Mouse (Mus musculus) limb, embryonic 11.5 days (tissue): ENCODE data around the gene Ugt1a8. TPM values are rescaled to one million over a fixed set of nuclear protein-coding genes. Genes with fewer than 3 reads are reported as not detected.
"Not testable (repeated sequence)": the region's sequence is repeated elsewhere in the genome, so short reads cannot be mapped to it uniquely, and the experiment has no call there.

Source experiments
- ATAC-seq: fragments of 200-750 bp; cut with Nextera tagmentation; 2 replicates; pipeline ENCODE4 v1.8.0; 2017; ENCODE audit warnings: low read depth; ENCODE audit not compliant: insufficient number of reproducible peaks, low FRiP score, low TSS enrichment
- DNase-seq: peaks from one replicate; pipeline ENCODE4 v3.0.0-alpha.2; 2015; ENCODE audit warnings: low spot score
- H3K27ac ChIP-seq: fragments of 300-500 bp; sonication (generic); replicated peaks from 2 replicates; pipeline ENCODE4 v1.5.1; 2014; ENCODE audit warnings: low read depth, mild to moderate bottlenecking, low read length
- H3K27me3 ChIP-seq: fragments of 300-500 bp; sonication (generic); 2 replicates; pipeline ENCODE4 v1.6.1; 2014; ENCODE audit warnings: mild to moderate bottlenecking, low read length, mixed read lengths; ENCODE audit not compliant: control insufficient read depth, insufficient read depth
- H3K36me3 ChIP-seq: fragments of 300-500 bp; sonication (generic); 2 replicates; pipeline ENCODE4 v1.6.1; 2014; ENCODE audit warnings: mild to moderate bottlenecking, low read length, moderate library complexity, mixed read lengths; ENCODE audit not compliant: control insufficient read depth, insufficient read depth
- H3K4me1 ChIP-seq: fragments of 300-500 bp; sonication (generic); 2 replicates; pipeline ENCODE4 v1.6.1; 2014; ENCODE audit warnings: low read length, mixed read lengths; ENCODE audit not compliant: control insufficient read depth, insufficient read depth
- H3K4me2 ChIP-seq: fragments of 300-500 bp; sonication (generic); 2 replicates; pipeline ENCODE4 v1.6.1; 2014; ENCODE audit warnings: low read depth, mild to moderate bottlenecking, moderate library complexity; ENCODE audit not compliant: severe bottlenecking
- H3K4me3 ChIP-seq: fragments of 300-500 bp; sonication (generic); 2 replicates; pipeline ENCODE4 v1.5.1; 2014; ENCODE audit warnings: low read depth, low read length
- H3K9ac ChIP-seq: fragments of 300-500 bp; sonication (generic); 2 replicates; pipeline ENCODE4 v1.6.1; 2014; ENCODE audit warnings: mild to moderate bottlenecking, low read length
- H3K9me3 ChIP-seq: fragments of 300-500 bp; sonication (generic); 2 replicates; pipeline ENCODE4 v1.6.1; 2016; ENCODE audit warnings: low read length; ENCODE audit not compliant: control insufficient read depth
- WGBS: fragments of 180-500 bp; shearing (Covaris S2); extraction: QIAGEN DNeasy Blood & Tissue Kit; methylation state at CpG from one replicate; pipeline ENCODE4 v1.1.7; 2014; 5-methylcytosine and 5-hydroxymethylcytosine counted together
- polyA plus RNA-seq: library from polyadenylated mRNA; unstranded; fragments of >200 nt; fragmentation: Nextera tagmentation; extraction: Ambion mirVana; gene quantifications from 2 replicates; pipeline ENCODE4 v1.2.1, GENCODE M21; 2014

Gene Ugt1a8
- polyA plus RNA-seq, 1 experiment from 2014 or later, result not detected

GRCm38 (mm10) chr1:88103019-88103418 lies 15.4 kb downstream of the Ugt1a8 start, which contains the start of gene Ugt1a6b:
TSS of gene Ugt1a6b (plus strand) at chr1:88103252.
- 71% methylated on average over 3 of the region's 3 CpGs for WGBS
- not testable (repeated sequence) for H3K27me3 ChIP-seq, H3K27ac ChIP-seq, H3K4me2 ChIP-seq, ATAC-seq, H3K36me3 ChIP-seq, H3K9me3 ChIP-seq, H3K9ac ChIP-seq, H3K4me3 ChIP-seq, DNase-seq, H3K4me1 ChIP-seq

DNA sequence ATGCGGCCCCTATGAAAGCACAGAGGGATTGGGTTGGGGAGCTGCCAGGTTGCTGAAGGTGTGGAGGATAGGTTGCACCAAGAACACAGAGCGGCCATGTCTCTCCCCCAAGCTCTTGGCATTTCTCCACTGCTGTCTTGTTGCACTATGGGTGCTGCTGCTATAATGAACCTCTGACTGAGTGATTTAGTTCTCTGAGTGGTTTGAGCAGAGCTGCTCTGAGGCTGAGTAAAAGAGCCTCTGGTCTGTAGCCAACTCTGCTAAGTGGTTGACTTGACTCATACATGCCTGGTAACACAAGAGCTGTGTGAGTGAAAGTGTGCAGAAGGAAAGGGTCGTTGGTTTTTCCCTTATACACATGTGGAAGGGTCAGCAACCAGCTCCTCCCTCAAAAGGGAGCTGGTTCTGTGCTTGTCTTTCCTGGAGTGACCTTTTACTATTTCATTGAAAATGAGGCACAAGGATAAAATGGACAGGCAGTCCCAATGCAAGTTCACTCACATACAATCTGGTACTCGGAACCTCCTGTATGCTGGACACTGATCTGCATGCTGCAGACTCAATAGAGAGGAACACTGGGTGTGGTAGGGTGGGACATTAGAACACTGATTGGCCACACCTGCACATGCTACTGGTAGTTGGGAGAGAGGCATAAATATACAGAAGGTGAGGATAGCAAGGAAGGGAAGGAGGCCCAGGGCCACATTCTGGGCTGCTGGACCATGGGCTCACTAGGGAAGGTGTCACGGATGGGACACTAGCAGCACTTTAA lies 16.3 kb downstream of the Ugt1a8 start:
- not testable (repeated sequence) for ATAC-seq, H3K4me1 ChIP-seq, H3K36me3 ChIP-seq, H3K27me3 ChIP-seq, DNase-seq, H3K9me3 ChIP-seq, H3K4me2 ChIP-seq, H3K9ac ChIP-seq, H3K4me3 ChIP-seq, H3K27ac ChIP-seq
- 77% methylated on average over 4 of the region's 5 CpGs for WGBS

- Histone ChIP-seq H3K9me3 (no peaks in the 10 kb centered on the region), H3K9ac (no peak overlapping the region), H3K4me3 (no peak overlapping the region), H3K27ac (no peak overlapping the region), H3K36me3 (no peaks in the 10 kb centered on the region), H3K4me2 (no peak overlapping the region), H3K4me1 (no peaks in the 10 kb centered on the region), H3K27me3 (no peaks in the 10 kb centered on the region)
- DNase-seq, result no peak
- WGBS, result 93% methylated on average over 1 of the region's 1 CpGs
- no peak for ATAC-seq
Measured at GRCm38 (mm10) chr1:88104667-88105430, 17.2 kb downstream of the Ugt1a8 start.

DNA sequence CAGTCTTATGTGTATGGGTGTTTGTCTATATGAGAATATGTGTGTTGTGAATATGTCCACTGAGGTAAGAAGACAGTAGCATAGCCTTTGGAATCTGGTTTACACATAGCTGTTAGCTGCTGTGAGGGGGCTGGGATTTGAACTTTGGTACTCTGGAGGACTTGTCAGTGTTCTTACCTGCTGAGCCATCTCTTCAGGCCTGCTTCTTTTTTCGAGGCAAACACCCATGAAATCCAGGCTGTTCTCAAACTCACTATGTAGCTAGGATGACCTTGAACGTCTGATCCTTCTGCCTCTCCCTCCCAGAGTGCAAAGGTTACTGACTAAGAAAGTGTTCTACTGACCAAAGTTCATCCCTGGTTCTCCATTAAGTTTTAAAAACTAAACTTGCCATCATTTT lies 18.0 kb downstream of the Ugt1a8 start:
- no peak overlapping the region for H3K27ac ChIP-seq
- H3K9ac ChIP-seq, result no peak overlapping the region
- no peaks in the 10 kb centered on the region for H3K4me1 ChIP-seq
- no peaks in the 10 kb centered on the region for H3K27me3 ChIP-seq
- H3K36me3 ChIP-seq, result no peaks in the 10 kb centered on the region
- no peak for DNase-seq
- no peak for ATAC-seq
- H3K4me3 ChIP-seq, result no peak overlapping the region
- H3K4me2 ChIP-seq, result no peak overlapping the region
- 68% methylated on average over 2 of the region's 2 CpGs for WGBS
- H3K9me3 ChIP-seq, result no peaks in the 10 kb centered on the region

GRCm38 (mm10) chr1:88109027-88109557 lies 21.5 kb downstream of the Ugt1a8 start:
- H3K27ac ChIP-seq, H3K27me3 ChIP-seq, H3K9ac ChIP-seq, DNase-seq, H3K4me2 ChIP-seq, H3K4me3 ChIP-seq, ATAC-seq, H3K4me1 ChIP-seq, H3K36me3 ChIP-seq, H3K9me3 ChIP-seq: not testable (repeated sequence)
- 86% methylated on average over 2 of the region's 2 CpGs for WGBS

DNA sequence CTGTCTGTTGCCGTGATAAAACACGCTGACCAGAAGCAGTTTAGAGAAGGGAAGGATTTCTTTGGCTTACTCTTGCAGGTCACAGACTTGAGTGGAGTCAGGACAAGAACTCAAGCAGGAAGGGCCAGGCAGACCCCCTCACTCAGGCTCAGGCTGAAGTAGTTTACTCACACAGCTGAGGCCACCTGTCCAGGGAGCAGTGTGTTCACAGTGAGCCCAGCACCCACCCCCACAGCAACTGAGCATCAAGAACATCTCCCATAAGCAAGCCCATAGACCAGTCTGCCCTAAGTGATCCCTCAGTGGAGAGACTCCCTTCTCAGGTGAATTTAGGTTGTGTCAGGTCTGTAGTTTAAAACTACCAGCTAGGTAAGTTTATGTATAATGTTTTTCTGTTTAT lies 22.0 kb downstream of the Ugt1a8 start:
- not testable (repeated sequence) for H3K36me3 ChIP-seq, H3K27ac ChIP-seq, H3K4me3 ChIP-seq, ATAC-seq, H3K4me2 ChIP-seq, H3K9me3 ChIP-seq, DNase-seq, H3K4me1 ChIP-seq, H3K9ac ChIP-seq, H3K27me3 ChIP-seq
- WGBS, result 83% methylated on average over 2 of the region's 2 CpGs

DNA sequence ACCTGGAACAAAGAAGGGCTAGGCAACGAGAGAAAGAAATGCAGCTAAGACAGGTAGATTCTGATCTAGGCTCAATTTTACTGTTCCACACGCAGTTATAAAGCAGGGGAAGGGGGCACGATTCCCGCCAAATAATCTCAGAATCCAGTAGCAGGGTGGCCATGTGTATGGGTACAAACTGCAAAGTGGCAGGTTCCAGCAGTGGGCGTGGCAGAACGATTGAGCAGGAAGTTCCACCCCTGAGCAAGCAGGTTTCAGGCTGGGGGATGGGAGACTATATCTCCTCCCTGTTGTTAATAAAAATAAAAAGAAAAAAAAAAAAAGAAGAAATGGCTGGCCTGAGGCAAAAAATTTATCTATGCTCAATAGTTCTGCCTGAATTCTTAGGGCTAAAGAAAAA lies 25.2 kb downstream of the Ugt1a8 start:
- not testable (repeated sequence) for H3K36me3 ChIP-seq, ATAC-seq, H3K9ac ChIP-seq, H3K9me3 ChIP-seq, H3K27ac ChIP-seq, H3K4me1 ChIP-seq, DNase-seq, H3K4me2 ChIP-seq, H3K4me3 ChIP-seq, H3K27me3 ChIP-seq
- 94% methylated on average over 6 of the region's 6 CpGs for WGBS

DNA sequence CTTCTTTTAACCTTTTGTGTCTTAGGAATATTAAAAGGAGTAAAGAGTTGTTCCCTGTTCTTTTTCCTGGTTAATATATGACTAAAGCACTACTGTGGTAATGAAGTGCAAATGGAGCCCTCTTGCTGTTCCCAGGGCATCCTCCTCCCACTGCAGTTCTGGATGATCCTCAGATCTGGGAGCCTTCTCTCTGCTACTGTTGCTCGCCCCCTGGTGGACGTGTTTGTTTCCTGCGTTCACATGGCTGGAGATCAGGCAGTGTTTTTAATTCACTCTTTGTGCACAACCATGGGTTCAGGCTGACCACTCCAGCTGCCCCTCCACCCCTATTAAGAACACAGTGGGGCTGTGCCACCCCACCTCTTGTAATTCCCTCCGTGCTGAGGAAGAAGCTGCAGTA lies 32.9 kb downstream of the Ugt1a8 start:
- not testable (repeated sequence) for H3K4me2 ChIP-seq, ATAC-seq, H3K9ac ChIP-seq, H3K27ac ChIP-seq, H3K4me1 ChIP-seq, H3K27me3 ChIP-seq, H3K9me3 ChIP-seq, H3K36me3 ChIP-seq, DNase-seq, H3K4me3 ChIP-seq
- 21% methylated on average over 4 of the region's 4 CpGs for WGBS
